Mouse (Mus musculus) liver, embryonic 14.5 days (tissue): ENCODE data around the gene Mgat5.

Experiments
- CTCF ChIP-seq: IDR thresholded peaks from 2 replicates; pipeline ENCODE4 v1.5.1; 2016; ENCODE audit warnings: antibody characterized with exemption, low read depth, control low read depth
- EP300 ChIP-seq: IDR thresholded peaks from 2 replicates; pipeline ENCODE4 v1.6.1; 2016; ENCODE audit warnings: antibody characterized with exemption, low read depth

DNA sequence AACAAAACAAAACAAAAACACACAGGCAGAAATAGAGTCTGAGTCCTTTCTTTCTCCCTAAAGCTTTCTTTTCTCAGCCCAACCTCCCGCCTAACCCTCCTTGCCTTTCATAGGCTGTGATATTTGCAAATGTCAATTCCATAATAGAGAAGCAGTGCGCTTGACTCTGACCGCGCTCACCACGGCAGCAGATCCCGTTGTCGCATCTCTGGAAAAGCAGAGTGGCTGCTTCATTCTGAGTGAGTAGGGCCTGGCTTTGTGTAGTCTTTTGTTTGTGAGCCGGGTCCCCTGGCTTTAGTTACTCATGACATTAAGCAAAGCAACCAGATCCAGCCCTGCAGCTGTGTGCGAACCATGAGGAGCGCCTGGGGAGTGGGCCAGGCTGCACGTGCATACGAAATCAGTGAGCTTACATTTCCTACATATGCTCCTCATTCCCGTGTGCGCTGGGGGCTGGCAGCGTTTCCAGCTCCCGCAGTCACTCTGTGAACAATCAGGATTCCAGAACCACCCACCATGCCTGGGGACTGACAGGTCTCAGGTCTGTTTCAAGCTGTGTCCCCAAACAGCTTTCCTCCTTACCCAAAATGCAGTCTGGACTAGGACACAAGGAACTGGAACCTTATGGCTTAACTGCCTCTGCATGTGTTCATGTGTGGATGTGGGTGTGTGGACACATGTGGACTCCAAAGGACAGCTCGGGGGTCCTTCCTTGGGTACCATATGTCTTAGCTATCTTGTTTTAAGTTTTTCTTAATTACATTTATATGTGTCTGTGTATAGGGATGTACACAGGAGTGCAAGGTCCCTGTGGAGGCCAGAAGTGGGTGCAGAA lies 332.6 kb downstream of the Mgat5 start:
- TF ChIP-seq CTCF (no peak), EP300 (no peak)
